22 mouse cellular contexts compared by ENCODE assay signal in genomic region chr7:101858362-101858761, GRCm38 (mm10). TPM values are rescaled to one million over a fixed set of nuclear protein-coding genes. Genes with fewer than 3 reads are reported as not detected.
DNase-seq lines count a peak whose midpoint lies in the region; ATAC-seq and TF ChIP-seq lines count a peak whose summit lies in the region.
"Had no signal": no experiment of that assay in that cellular context is flagged by ENCODE, and none has a peak within 500 bp of the region (broad histone marks: within the 10 kb centered on the region; RNA-seq: fewer than 3 reads in every experiment).

No protein-coding gene starts in this region.

- no peak for TF ChIP-seq POLR2A in bone marrow macrophage, adult 2 months (IDR thresholded peaks at IDR 0.05; ENCODE audit: borderline replicate concordance, low read depth, low read length)

- no peaks in the 10 kb centered on the region for H3K27me3 ChIP-seq in neural tube, embryonic 13.5 days
- H3K27me3 ChIP-seq in stomach, embryonic 16.5 days (ENCODE audit: control insufficient read depth, insufficient read depth, low read length), result no peaks in the 10 kb centered on the region
- H3K27me3 ChIP-seq in intestine, embryonic 15.5 days (replicated peaks), result no peaks in the 10 kb centered on the region
- H3K27me3 ChIP-seq: heart, embryonic 15.5 days; lung, embryonic 15.5 days had no signal

- ATAC-seq in neural tube, embryonic 13.5 days (ENCODE audit: low read depth), result no peak
- ATAC-seq in stomach, embryonic 16.5 days (ENCODE audit: insufficient read depth, low FRiP score), result no peak
- no peak for ATAC-seq in intestine, embryonic 15.5 days
- ATAC-seq: CD4-positive, CD25-positive, alpha-beta regulatory T cell, adult 4 months; forebrain, embryonic 14.5 days; hindbrain, postnatal 0 days had no signal

- H3K9me3 ChIP-seq in neural tube, embryonic 13.5 days, result no peaks in the 10 kb centered on the region
- no peaks in the 10 kb centered on the region for H3K9me3 ChIP-seq in stomach, embryonic 16.5 days (replicated peaks; ENCODE audit: control insufficient read depth, low read length)
- no peaks in the 10 kb centered on the region for H3K9me3 ChIP-seq in intestine, embryonic 15.5 days
- H3K9me3 ChIP-seq: heart, embryonic 15.5 days; lung, embryonic 15.5 days had no signal

- no peaks in the 10 kb centered on the region for H3K36me3 ChIP-seq in neural tube, embryonic 13.5 days
- H3K36me3 ChIP-seq in stomach, embryonic 16.5 days (ENCODE audit: control insufficient read depth, insufficient read depth, low read length), result no peaks in the 10 kb centered on the region
- no peaks in the 10 kb centered on the region for H3K36me3 ChIP-seq in intestine, embryonic 15.5 days
- H3K36me3 ChIP-seq: heart, embryonic 15.5 days; lung, embryonic 15.5 days had no signal

- no peaks in the 10 kb centered on the region for H3K4me1 ChIP-seq in neural tube, embryonic 13.5 days (replicated peaks)
- peaks cover 45% of the 10 kb centered on the region for H3K4me1 ChIP-seq in bone marrow macrophage, adult 2 months (ENCODE audit: control insufficient read depth, insufficient read depth, low read length)
- H3K4me1 ChIP-seq in stomach, embryonic 16.5 days (ENCODE audit: control insufficient read depth, insufficient read depth, low read length), result no peaks in the 10 kb centered on the region; the same call in 1 of the 2 replicates
- H3K4me1 ChIP-seq in intestine, embryonic 15.5 days (replicated peaks), result no peaks in the 10 kb centered on the region
- H3K4me1 ChIP-seq: heart, embryonic 15.5 days; lung, embryonic 15.5 days had no signal

- no peak overlapping the region for H3K4me3 ChIP-seq in neural tube, embryonic 13.5 days
- no peak overlapping the region for H3K4me3 ChIP-seq in bone marrow macrophage, adult 2 months (ENCODE audit: insufficient read depth, low read length)
- no peak overlapping the region for H3K4me3 ChIP-seq in stomach, embryonic 16.5 days (replicated peaks; ENCODE audit: low read length)
- H3K4me3 ChIP-seq in intestine, embryonic 15.5 days (replicated peaks), result no peak overlapping the region
- H3K4me3 ChIP-seq: erythroblast, embryonic 14.5 days; heart, embryonic 15.5 days; lung, embryonic 15.5 days had no signal

- H3K27ac ChIP-seq in neural tube, embryonic 13.5 days (replicated peaks), result no peak overlapping the region
- peak overlapping the region; percentile 68 for H3K27ac ChIP-seq in bone marrow macrophage, adult 2 months (ENCODE audit: insufficient read depth, low read depth, low read length)
- 0 out of 2 replicates have a peak overlapping the region, but pooled peaks have one; percentile 23 for H3K27ac ChIP-seq in stomach, embryonic 16.5 days (ENCODE audit: low read length)
- H3K27ac ChIP-seq in intestine, embryonic 15.5 days, result no peak overlapping the region
- H3K27ac ChIP-seq: heart, embryonic 15.5 days; hindbrain, postnatal 0 days; lung, embryonic 15.5 days had no signal

- DNase-seq in neural tube, embryonic 10.5 days (ENCODE audit: extremely low spot score, low spot score), result no peak
- peak; percentile 48 to 49 for DNase-seq in lung, postnatal 4 days
- DNase-seq in cerebellum, adult 18-20 months, result no peak
- DNase-seq: cerebellum, adult 9-10 months; gastrocnemius, postnatal 14 days; kidney, adult 11 months; thymus, postnatal 36 days had no signal

- 0 out of 2 replicates have a peak overlapping the region, but pooled peaks have one; percentile 5 for H3K9ac ChIP-seq in neural tube, embryonic 13.5 days
- H3K9ac ChIP-seq in stomach, embryonic 16.5 days (ENCODE audit: low read length), result no peak overlapping the region
- H3K9ac ChIP-seq in intestine, embryonic 15.5 days, result no peak overlapping the region
- H3K9ac ChIP-seq: heart, embryonic 15.5 days; lung, embryonic 15.5 days had no signal

- H3K4me2 ChIP-seq in neural tube, embryonic 13.5 days, result no peak overlapping the region
- H3K4me2 ChIP-seq in stomach, embryonic 16.5 days (ENCODE audit: low read depth, low read length), result no peak overlapping the region
- no peak overlapping the region for H3K4me2 ChIP-seq in intestine, embryonic 15.5 days (replicated peaks)
- H3K4me2 ChIP-seq: heart, embryonic 15.5 days; liver, embryonic 11.5 days; lung, embryonic 15.5 days; midbrain, embryonic 11.5 days had no signal

- WGBS in neural tube, embryonic 13.5 days, result 85% methylated on average over 9 of the region's 9 CpGs
- 67% methylated on average over 9 of the region's 9 CpGs for WGBS in stomach, embryonic 16.5 days
- 79% methylated on average over 9 of the region's 9 CpGs for WGBS in intestine, embryonic 15.5 days

- TF ChIP-seq CTCF in bone marrow macrophage, adult 2 months (IDR thresholded peaks at IDR 0.05; ENCODE audit: low read depth, low read length), result no peak

RNA-seq across cellular contexts. Expression of gene Folr2, which starts 1.4 kb away (rescaled TPM):
- polyA plus RNA-seq in neural tube, embryonic 13.5 days (2015; fragmentation: Nextera tagmentation; extraction: Ambion mirVana), result 2.3 and 3.3 TPM in 2 replicates
- polyA plus RNA-seq in bone marrow macrophage, adult 2 months (2012; ENCODE audit: insufficient read depth, insufficient read length, missing spikeins), result 379 and 471 TPM in 2 replicates
- 1.8 and 2.0 TPM in 2 replicates for polyA plus RNA-seq in stomach, embryonic 16.5 days (2015; fragmentation: Nextera tagmentation; extraction: Ambion mirVana)
- polyA plus RNA-seq in intestine, embryonic 15.5 days (2015; fragmentation: Nextera tagmentation; extraction: Ambion mirVana), result 2.3 and 2.9 TPM in 2 replicates
- polyA plus RNA-seq: CD4-positive, CD25-positive, alpha-beta regulatory T cell, adult 4 months; embryonic facial prominence, embryonic 11.5 days; erythroblast, embryonic 14.5 days; neural tube, embryonic 14.5 days had no signal

RNA-seq across cellular contexts. Expression of gene Anapc15, which starts 5.2 kb away (rescaled TPM):
- 72.7 and 81.9 TPM in 2 replicates for polyA plus RNA-seq in neural tube, embryonic 13.5 days (2015; fragmentation: Nextera tagmentation; extraction: Ambion mirVana)
- 103 and 112 TPM in 2 replicates for polyA plus RNA-seq in bone marrow macrophage, adult 2 months (2012; ENCODE audit: insufficient read depth, insufficient read length, missing spikeins)
- 55.9 and 57.7 TPM in 2 replicates for polyA plus RNA-seq in stomach, embryonic 16.5 days (2015; fragmentation: Nextera tagmentation; extraction: Ambion mirVana)
- polyA plus RNA-seq in intestine, embryonic 15.5 days (2015; fragmentation: Nextera tagmentation; extraction: Ambion mirVana), result 71.5 and 74.7 TPM in 2 replicates

RNA-seq across cellular contexts. Expression of gene Folr1, which starts 12.2 kb away (rescaled TPM):
- polyA plus RNA-seq in neural tube, embryonic 13.5 days (2015; fragmentation: Nextera tagmentation; extraction: Ambion mirVana), result 0.77 and 4.3 TPM in 2 replicates
- polyA plus RNA-seq in bone marrow macrophage, adult 2 months (2012; ENCODE audit: insufficient read depth, insufficient read length, missing spikeins), result 1.6 and 1.7 TPM in 2 replicates
- polyA plus RNA-seq in stomach, embryonic 16.5 days (2015; fragmentation: Nextera tagmentation; extraction: Ambion mirVana), result 9.2 and 14.3 TPM in 2 replicates
- polyA plus RNA-seq in intestine, embryonic 15.5 days (2015; fragmentation: Nextera tagmentation; extraction: Ambion mirVana), result 121 and 149 TPM in 2 replicates
- polyA plus RNA-seq: CD4-positive, CD25-positive, alpha-beta regulatory T cell, adult 4 months; erythroblast, embryonic 14.5 days; limb, embryonic 11.5 days had no signal

RNA-seq across cellular contexts. Expression of gene Inppl1, which starts 20.3 kb away (rescaled TPM):
- polyA plus RNA-seq in neural tube, embryonic 13.5 days (2015; fragmentation: Nextera tagmentation; extraction: Ambion mirVana), result 17.4 and 22.2 TPM in 2 replicates
- 114 and 115 TPM in 2 replicates for polyA plus RNA-seq in bone marrow macrophage, adult 2 months (2012; ENCODE audit: insufficient read depth, insufficient read length, missing spikeins)
- 27.8 and 34.1 TPM in 2 replicates for polyA plus RNA-seq in stomach, embryonic 16.5 days (2015; fragmentation: Nextera tagmentation; extraction: Ambion mirVana)
- 34.9 and 35.4 TPM in 2 replicates for polyA plus RNA-seq in intestine, embryonic 15.5 days (2015; fragmentation: Nextera tagmentation; extraction: Ambion mirVana)

RNA-seq across cellular contexts. Expression of gene Phox2a, which starts 40.2 kb away (rescaled TPM):
- polyA plus RNA-seq in neural tube, embryonic 13.5 days (2015; fragmentation: Nextera tagmentation; extraction: Ambion mirVana), result 1.1 and 2.3 TPM in 2 replicates
- not detected in 2 replicates for polyA plus RNA-seq in bone marrow macrophage, adult 2 months (2012; ENCODE audit: insufficient read depth, insufficient read length, missing spikeins)
- polyA plus RNA-seq in stomach, embryonic 16.5 days (2015; fragmentation: Nextera tagmentation; extraction: Ambion mirVana), result 2.0 and 2.6 TPM in 2 replicates
- 3.4 and 4.2 TPM in 2 replicates for polyA plus RNA-seq in intestine, embryonic 15.5 days (2015; fragmentation: Nextera tagmentation; extraction: Ambion mirVana)
- polyA plus RNA-seq: CD4-positive, CD25-positive, alpha-beta regulatory T cell, adult 4 months; erythroblast, embryonic 14.5 days; forebrain, embryonic 14.5 days; limb, embryonic 11.5 days had no signal

Comparison
In these comparisons a context has a peak if more than half of its experiments do, and no peak if none do; other contexts are left out.
1. H3K27ac ChIP-seq: peak in bone marrow macrophage, adult 2 months (single experiment) and stomach, embryonic 16.5 days (single experiment); none in neural tube, embryonic 13.5 days (single experiment) and intestine, embryonic 15.5 days (single experiment).
2. DNase-seq: peak in lung, postnatal 4 days (2 of 2); none in neural tube, embryonic 10.5 days (single experiment) and cerebellum, adult 18-20 months (0 of 2).
3. RNA of gene Folr2, which starts 1.4 kb away (polyA plus RNA-seq): 379 to 471 TPM in bone marrow macrophage, adult 2 months; 2.3 to 3.3 TPM in neural tube, embryonic 13.5 days, 2.3 to 2.9 TPM in intestine, embryonic 15.5 days and 1.8 to 2.0 TPM in stomach, embryonic 16.5 days; every median in the first group is over 10 times any median in the second.